Mouse (Mus musculus) adrenal gland, postnatal 10 days (tissue): ENCODE data around the gene Dock10. TPM values are rescaled to one million over a fixed set of nuclear protein-coding genes. Genes with fewer than 3 reads are reported as not detected.

Experiments
- DNase-seq: peaks from one replicate; pipeline ENCODE4 v3.0.0; 2021; ENCODE audit warnings: mixed read lengths
- total RNA-seq, 2 experiments: library from RNA; stranded (reverse); gene quantifications; 2 replicates each; pipeline ENCODE4 v1.2.3; 2021

The Dock10 gene
- total RNA-seq, 2 experiments from 2014 or later: 19.2 to 23.7 TPM

GRCm38 (mm10) chr1:80656389-80656788, 101.9 kb downstream of the Dock10 start:
- DNase-seq: no peak

- no peak for DNase-seq
Measured at GRCm38 (mm10) chr1:80655854-80656253, 102.5 kb downstream of the Dock10 start.

GRCm38 (mm10) chr1:80655195-80655594, 103.1 kb downstream of the Dock10 start:
- no peak for DNase-seq

- DNase-seq: no peak
Measured at GRCm38 (mm10) chr1:80654177-80654576, 104.2 kb downstream of the Dock10 start.

- DNase-seq: no peak
Measured at GRCm38 (mm10) chr1:80652803-80653202, 105.5 kb downstream of the Dock10 start.

GRCm38 (mm10) chr1:80652083-80652482, 106.2 kb downstream of the Dock10 start:
- DNase-seq: no peak

GRCm38 (mm10) chr1:80646602-80647001, 111.7 kb downstream of the Dock10 start:
- DNase-seq: no peak

GRCm38 (mm10) chr1:80643866-80644451, 114.4 kb downstream of the Dock10 start:
- no peak for DNase-seq

GRCm38 (mm10) chr1:80641832-80642231, 116.5 kb downstream of the Dock10 start:
- no peak for DNase-seq

- DNase-seq: no peak
Measured at GRCm38 (mm10) chr1:80641288-80641687, 117.0 kb downstream of the Dock10 start.

- DNase-seq: no peak
Measured at GRCm38 (mm10) chr1:80639553-80639952, 118.8 kb downstream of the Dock10 start.

- peak; percentile 6 for DNase-seq
Measured at GRCm38 (mm10) chr1:80637214-80637705, 121.1 kb downstream of the Dock10 start.

- DNase-seq: no peak
Measured at GRCm38 (mm10) chr1:80635825-80636224, 122.5 kb downstream of the Dock10 start.

GRCm38 (mm10) chr1:80633536-80633935, 124.8 kb downstream of the Dock10 start:
- no peak for DNase-seq

- peak; percentile 11 for DNase-seq
Measured at GRCm38 (mm10) chr1:80630179-80631149, 127.9 kb downstream of the Dock10 start.

- no peak for DNase-seq
Measured at GRCm38 (mm10) chr1:80628054-80628453, 130.3 kb downstream of the Dock10 start.

- DNase-seq: no peak
Measured at GRCm38 (mm10) chr1:80626800-80627199, 131.5 kb downstream of the Dock10 start.

- no peak for DNase-seq
Measured at GRCm38 (mm10) chr1:80625371-80625770, 133.0 kb downstream of the Dock10 start.

GRCm38 (mm10) chr1:80624552-80624951, 133.8 kb downstream of the Dock10 start:
- DNase-seq: no peak

- no peak for DNase-seq
Measured at GRCm38 (mm10) chr1:80622646-80623045, 135.7 kb downstream of the Dock10 start.

- DNase-seq: no peak
Measured at GRCm38 (mm10) chr1:80619100-80619499, 139.2 kb downstream of the Dock10 start.

GRCm38 (mm10) chr1:80616671-80617070, 141.7 kb downstream of the Dock10 start:
- DNase-seq: no peak

GRCm38 (mm10) chr1:80614750-80615149, 143.6 kb downstream of the Dock10 start:
- DNase-seq: no peak
